Mouse (Mus musculus): ENCODE data around the gene Teddm2. TPM values are rescaled to one million over a fixed set of nuclear protein-coding genes. Genes with fewer than 3 reads are reported as not detected.

The Teddm2 gene
- polyA plus RNA-seq, 1 experiment from 2014 or later, result 0.58 TPM

GRCm38 (mm10) chr1:153909213-153909962 is 9.4 kb upstream of the Teddm2 start:
- no peaks in the 10 kb centered on the region for H3K27me3 ChIP-seq (ENCODE audit: control insufficient read depth, insufficient read depth, low read depth, low read length)
- H3K36me3 ChIP-seq (ENCODE audit: control insufficient read depth, insufficient read depth), result peaks cover 48% of the 10 kb centered on the region
- 45% methylated on average over 10 of the region's 10 CpGs for WGBS (ENCODE audit: insufficient replicate concordance)
- ATAC-seq (ENCODE audit: low read depth), result 0 out of 2 replicates have a peak, but pooled peaks have one; percentile 4
- H3K4me3 ChIP-seq (ENCODE audit: low read depth, low read length), result no peak overlapping the region
- no peak overlapping the region for H3K4me2 ChIP-seq (ENCODE audit: low read depth, low read length)
- peak overlapping the region; percentile 37 for H3K27ac ChIP-seq (ENCODE audit: low read length)
- no peaks in the 10 kb centered on the region for H3K9me3 ChIP-seq (replicated peaks; ENCODE audit: control insufficient read depth, low read length)
- peaks cover 19% of the 10 kb centered on the region for H3K4me1 ChIP-seq (ENCODE audit: control insufficient read depth, low read depth, low read length)
- no peak overlapping the region for H3K9ac ChIP-seq (ENCODE audit: low read depth, low read length)

- H3K4me2 ChIP-seq (ENCODE audit: low read depth, low read length), result no peak overlapping the region
- H3K27ac ChIP-seq (ENCODE audit: low read length), result no peak overlapping the region
- no peaks in the 10 kb centered on the region for H3K9me3 ChIP-seq (replicated peaks; ENCODE audit: control insufficient read depth, low read length)
- WGBS (ENCODE audit: insufficient replicate concordance), result 82% methylated on average over 4 of the region's 4 CpGs
- H3K27me3 ChIP-seq (ENCODE audit: control insufficient read depth, insufficient read depth, low read depth, low read length), result no peaks in the 10 kb centered on the region
- H3K4me3 ChIP-seq (ENCODE audit: low read depth, low read length), result no peak overlapping the region
- H3K9ac ChIP-seq (ENCODE audit: low read depth, low read length), result no peak overlapping the region
- peaks cover 19% of the 10 kb centered on the region for H3K4me1 ChIP-seq (ENCODE audit: control insufficient read depth, low read depth, low read length)
- ATAC-seq (ENCODE audit: low read depth), result no peak
- peaks cover 55% of the 10 kb centered on the region for H3K36me3 ChIP-seq (ENCODE audit: control insufficient read depth, insufficient read depth)
Observed at GRCm38 (mm10) chr1:153908741-153909140, 8.7 kb upstream of the Teddm2 start.

GRCm38 (mm10) chr1:153908208-153908607 is 8.2 kb upstream of the Teddm2 start:
- no peak for ATAC-seq (ENCODE audit: low read depth)
- Histone ChIP-seq H3K9me3 (replicated peaks; ENCODE audit: control insufficient read depth, low read length) (no peaks in the 10 kb centered on the region), H3K4me1 (ENCODE audit: control insufficient read depth, low read depth, low read length) (peaks cover 21% of the 10 kb centered on the region), H3K9ac (ENCODE audit: low read depth, low read length) (no peak overlapping the region), H3K4me3 (ENCODE audit: low read depth, low read length) (no peak overlapping the region), H3K27me3 (ENCODE audit: control insufficient read depth, insufficient read depth, low read depth, low read length) (no peaks in the 10 kb centered on the region), H3K4me2 (ENCODE audit: low read depth, low read length) (no peak overlapping the region), H3K27ac (ENCODE audit: low read length) (no peak overlapping the region), H3K36me3 (ENCODE audit: control insufficient read depth, insufficient read depth) (peaks cover 60% of the 10 kb centered on the region)
- 71% methylated on average over 6 of the region's 6 CpGs for WGBS (ENCODE audit: insufficient replicate concordance)

GRCm38 (mm10) chr1:153905884-153906283 is 5.9 kb upstream of the Teddm2 start:
- no peak overlapping the region for H3K9ac ChIP-seq (ENCODE audit: low read depth, low read length)
- H3K4me3 ChIP-seq (ENCODE audit: low read depth, low read length), result no peak overlapping the region
- no peaks in the 10 kb centered on the region for H3K27me3 ChIP-seq (ENCODE audit: control insufficient read depth, insufficient read depth, low read depth, low read length)
- peaks cover 67% of the 10 kb centered on the region for H3K36me3 ChIP-seq (ENCODE audit: control insufficient read depth, insufficient read depth)
- H3K9me3 ChIP-seq (replicated peaks; ENCODE audit: control insufficient read depth, low read length), result no peaks in the 10 kb centered on the region
- H3K4me2 ChIP-seq (ENCODE audit: low read depth, low read length), result no peak overlapping the region
- H3K27ac ChIP-seq (ENCODE audit: low read length), result no peak overlapping the region
- peaks cover 32% of the 10 kb centered on the region for H3K4me1 ChIP-seq (ENCODE audit: control insufficient read depth, low read depth, low read length)
- ATAC-seq (ENCODE audit: low read depth), result no peak
- WGBS (ENCODE audit: insufficient replicate concordance), result 81% methylated on average over 3 of the region's 3 CpGs

GRCm38 (mm10) chr1:153904236-153904635 is 4.2 kb upstream of the Teddm2 start:
- no peak for ATAC-seq (ENCODE audit: low read depth)
- Histone ChIP-seq H3K36me3 (ENCODE audit: control insufficient read depth, insufficient read depth) (peaks cover 61% of the 10 kb centered on the region), H3K27me3 (ENCODE audit: control insufficient read depth, insufficient read depth, low read depth, low read length) (no peaks in the 10 kb centered on the region), H3K4me1 (ENCODE audit: control insufficient read depth, low read depth, low read length) (peaks cover 20% of the 10 kb centered on the region), H3K4me2 (ENCODE audit: low read depth, low read length) (no peak overlapping the region), H3K4me3 (ENCODE audit: low read depth, low read length) (no peak overlapping the region), H3K9ac (ENCODE audit: low read depth, low read length) (no peak overlapping the region), H3K27ac (ENCODE audit: low read length) (no peak overlapping the region), H3K9me3 (replicated peaks; ENCODE audit: control insufficient read depth, low read length) (no peaks in the 10 kb centered on the region)
- 91% methylated on average over 14 of the region's 14 CpGs for WGBS (ENCODE audit: insufficient replicate concordance)

- peaks cover 27% of the 10 kb centered on the region for H3K4me1 ChIP-seq (ENCODE audit: control insufficient read depth, low read depth, low read length)
- no peak overlapping the region for H3K27ac ChIP-seq (ENCODE audit: low read length)
- H3K9me3 ChIP-seq (replicated peaks; ENCODE audit: control insufficient read depth, low read length), result no peaks in the 10 kb centered on the region
- WGBS (ENCODE audit: insufficient replicate concordance), result 88% methylated on average over 13 of the region's 13 CpGs
- H3K36me3 ChIP-seq (ENCODE audit: control insufficient read depth, insufficient read depth), result peaks cover 52% of the 10 kb centered on the region
- H3K4me2 ChIP-seq (ENCODE audit: low read depth, low read length), result no peak overlapping the region
- H3K4me3 ChIP-seq (ENCODE audit: low read depth, low read length), result no peak overlapping the region
- no peaks in the 10 kb centered on the region for H3K27me3 ChIP-seq (ENCODE audit: control insufficient read depth, insufficient read depth, low read depth, low read length)
- no peak for ATAC-seq (ENCODE audit: low read depth)
- no peak overlapping the region for H3K9ac ChIP-seq (ENCODE audit: low read depth, low read length)
Observed at GRCm38 (mm10) chr1:153903006-153903405, 3.0 kb upstream of the Teddm2 start.

- Histone ChIP-seq H3K9ac (ENCODE audit: low read depth, low read length) (peak overlapping the region; percentile 97), H3K4me2 (ENCODE audit: low read depth, low read length) (peak overlapping the region; percentile 89), H3K4me3 (ENCODE audit: low read depth, low read length) (peak overlapping the region; percentile 95), H3K36me3 (ENCODE audit: control insufficient read depth, insufficient read depth) (peaks cover 33% of the 10 kb centered on the region), H3K4me1 (ENCODE audit: control insufficient read depth, low read depth, low read length) (peaks cover 31% of the 10 kb centered on the region), H3K27ac (ENCODE audit: low read length) (peak overlapping the region; percentile 100), H3K27me3 (ENCODE audit: control insufficient read depth, insufficient read depth, low read depth, low read length) (no peaks in the 10 kb centered on the region), H3K9me3 (replicated peaks; ENCODE audit: control insufficient read depth, low read length) (no peaks in the 10 kb centered on the region)
- ATAC-seq (ENCODE audit: low read depth), result no peak
- 1% methylated on average over 25 of the region's 25 CpGs for WGBS (ENCODE audit: insufficient replicate concordance)
Observed at GRCm38 (mm10) chr1:153900860-153901730, 1.1 kb upstream of the Teddm2 start.

GRCm38 (mm10) chr1:153900381-153900780 is 353 bp upstream of the Teddm2 start:
- peak; percentile 23 for ATAC-seq (ENCODE audit: low read depth)

More at GRCm38 (mm10) chr1:153900381-153900780, 353 bp upstream of the Teddm2 start:
- Histone ChIP-seq H3K36me3 (ENCODE audit: control insufficient read depth, insufficient read depth) (peaks cover 29% of the 10 kb centered on the region), H3K9ac (ENCODE audit: low read depth, low read length) (peak overlapping the region; percentile 97), H3K4me3 (ENCODE audit: low read depth, low read length) (peak overlapping the region; percentile 95), H3K27me3 (ENCODE audit: control insufficient read depth, insufficient read depth, low read depth, low read length) (no peaks in the 10 kb centered on the region), H3K4me2 (ENCODE audit: low read depth, low read length) (peak overlapping the region; percentile 89), H3K27ac (ENCODE audit: low read length) (peak overlapping the region; percentile 100), H3K9me3 (replicated peaks; ENCODE audit: control insufficient read depth, low read length) (no peaks in the 10 kb centered on the region), H3K4me1 (ENCODE audit: control insufficient read depth, low read depth, low read length) (peaks cover 32% of the 10 kb centered on the region)
- under 1% methylated on average over 36 of the region's 36 CpGs for WGBS (ENCODE audit: insufficient replicate concordance)
